8 mouse cellular contexts compared by ENCODE assay signal in genomic region chr8:70166504-70167110, GRCm38 (mm10). TPM values are rescaled to one million over a fixed set of nuclear protein-coding genes. Genes with fewer than 3 reads are reported as not detected.
DNase-seq lines count a peak whose midpoint lies in the region; ATAC-seq and TF ChIP-seq lines count a peak whose summit lies in the region.

No protein-coding gene starts in this region.

- H3K9ac ChIP-seq in heart, embryonic 14.5 days (ENCODE audit: low read length): peak overlapping the region; percentile 28; the same call in 1 of the 2 replicates
- 0 out of 2 replicates have a peak overlapping the region, but pooled peaks have one; percentile 17 for H3K9ac ChIP-seq in lung, embryonic 15.5 days

- H3K4me1 ChIP-seq in E14TG2a.4 (replicated peaks; ENCODE audit: low read depth, low read length): peaks cover 35% of the 10 kb centered on the region
- H3K4me1 ChIP-seq in embryonic fibroblast, embryonic 13.5 days (ENCODE audit: control insufficient read depth, insufficient read depth, low read length): no peaks in the 10 kb centered on the region
- H3K4me1 ChIP-seq in heart, embryonic 14.5 days (ENCODE audit: control insufficient read depth in 2 of 2, insufficient read depth in 2 of 2, low read length in 2 of 2): peaks cover 0 to 1% of the 10 kb centered on the region in 2 experiments; a peak in 1 of 4 replicates
- H3K4me1 ChIP-seq in lung, embryonic 15.5 days: peaks cover 6% of the 10 kb centered on the region
- peaks cover 9% of the 10 kb centered on the region for H3K4me1 ChIP-seq in olfactory bulb, adult 2 months (ENCODE audit: control insufficient read depth, insufficient read depth, low read length)

- H3K27ac ChIP-seq in embryonic fibroblast, embryonic 13.5 days (ENCODE audit: insufficient read depth, low read length): no peak overlapping the region
- no peak overlapping the region for H3K27ac ChIP-seq in heart, embryonic 14.5 days (replicated peaks in 1 of 2; ENCODE audit: control insufficient read depth in 1 of 2, insufficient read depth in 1 of 2, low read depth in 2 of 2, low read length in 2 of 2)
- H3K27ac ChIP-seq in lung, embryonic 15.5 days: no peak overlapping the region
- H3K27ac ChIP-seq in olfactory bulb, adult 2 months (ENCODE audit: insufficient read depth, low read depth, low read length): no peak overlapping the region

- no peak for TF ChIP-seq POLR2A in brain, embryonic 14.5 days (IDR thresholded peaks at IDR 0.05; ENCODE audit: borderline replicate concordance, extremely low read depth, insufficient read depth, insufficient read length, poor library complexity, severe bottlenecking)
- TF ChIP-seq POLR2A in embryonic fibroblast, embryonic 13.5 days (IDR thresholded peaks at IDR 0.05; ENCODE audit: low read depth, low read length): no peak
- no peak for TF ChIP-seq POLR2A in olfactory bulb, adult 2 months (IDR thresholded peaks at IDR 0.05; ENCODE audit: insufficient read depth, low read depth, low read length)

- DNase-seq in brain, embryonic 14.5 days (ENCODE audit: low read depth): peak; percentile 72
- DNase-seq in kidney, postnatal 25 days: peak; percentile 65 to 76
- DNase-seq in thymus, postnatal 14 days: peak; percentile 89

- H3K27me3 ChIP-seq in E14TG2a.4 (ENCODE audit: insufficient read depth, low read length): peaks cover 37% of the 10 kb centered on the region
- H3K27me3 ChIP-seq in heart, embryonic 14.5 days (ENCODE audit: control insufficient read depth, insufficient read depth, low read length): peaks cover 27% of the 10 kb centered on the region
- peaks cover 22% of the 10 kb centered on the region for H3K27me3 ChIP-seq in lung, embryonic 15.5 days

- peak overlapping the region; percentile 56; the same call in 1 of the 2 replicates for H3K4me3 ChIP-seq in E14TG2a.4 (replicated peaks; ENCODE audit: low read length)
- no peak overlapping the region for H3K4me3 ChIP-seq in embryonic fibroblast, embryonic 13.5 days (ENCODE audit: insufficient read depth, low read length)
- peak overlapping the region; percentile 15 to 19; a peak in 1 of 4 replicates for H3K4me3 ChIP-seq in heart, embryonic 14.5 days (ENCODE audit: control insufficient read depth in 1 of 2, insufficient read depth in 1 of 2, low read depth in 1 of 2, low read length in 2 of 2)
- 0 out of 2 replicates have a peak overlapping the region, but pooled peaks have one; percentile 18 for H3K4me3 ChIP-seq in lung, embryonic 15.5 days
- peak overlapping the region; percentile 15 for H3K4me3 ChIP-seq in olfactory bulb, adult 2 months (ENCODE audit: insufficient read depth, low read depth, low read length)

- H3K4me2 ChIP-seq in heart, embryonic 14.5 days (ENCODE audit: low read length): peak overlapping the region; percentile 58
- H3K4me2 ChIP-seq in lung, embryonic 15.5 days: peak overlapping the region; percentile 50

- 0 out of 2 replicates have a peak, but pooled peaks have one; percentile 41 for ATAC-seq in heart, embryonic 14.5 days (ENCODE audit: insufficient number of reproducible peaks, insufficient read depth, low FRiP score, low read depth)
- ATAC-seq in lung, embryonic 15.5 days (ENCODE audit: borderline replicate concordance, extremely low read depth, low FRiP score, low TSS enrichment): peak; percentile 80

- TF ChIP-seq CTCF in E14TG2a.4 (conservative IDR thresholded peaks at IDR 0.05; ENCODE audit: low read length): peak; percentile 75
- peak; percentile 96 for TF ChIP-seq CTCF in brain, embryonic 14.5 days (IDR thresholded peaks at IDR 0.05; ENCODE audit: borderline replicate concordance, extremely low read depth, insufficient read depth, insufficient read length)
- TF ChIP-seq CTCF in embryonic fibroblast, embryonic 13.5 days (IDR thresholded peaks at IDR 0.05; ENCODE audit: borderline replicate concordance, insufficient read depth, low read length): peak; percentile 78
- TF ChIP-seq CTCF in olfactory bulb, adult 2 months (IDR thresholded peaks at IDR 0.05; ENCODE audit: insufficient read depth, low read depth, low read length): peak; percentile 87

- 4% methylated on average over 21 of the region's 21 CpGs for WGBS in heart, embryonic 14.5 days
- WGBS in lung, embryonic 15.5 days: under 1% methylated on average over 21 of the region's 21 CpGs
- 4% methylated on average over 21 of the region's 21 CpGs for WGBS in olfactory bulb, adult 2 months

- no peaks in the 10 kb centered on the region for H3K9me3 ChIP-seq in E14TG2a.4 (ENCODE audit: low read length)
- H3K9me3 ChIP-seq in heart, embryonic 14.5 days (ENCODE audit: control insufficient read depth, low read length): no peaks in the 10 kb centered on the region
- H3K9me3 ChIP-seq in lung, embryonic 15.5 days: no peaks in the 10 kb centered on the region

- no peaks in the 10 kb centered on the region for H3K36me3 ChIP-seq in E14TG2a.4 (ENCODE audit: insufficient read depth, low read length)
- no peaks in the 10 kb centered on the region for H3K36me3 ChIP-seq in heart, embryonic 14.5 days (ENCODE audit: control insufficient read depth, insufficient read depth, low read length)
- H3K36me3 ChIP-seq in lung, embryonic 15.5 days: no peaks in the 10 kb centered on the region

RNA-seq across cellular contexts. Expression of gene Tmem161a, which starts 5.5 kb away (rescaled TPM):
- polyA plus RNA-seq in brain, embryonic 14.5 days (2012; rRNA removed): 95.9 and 171 TPM in 2 replicates
- polyA plus RNA-seq in embryonic fibroblast, embryonic 13.5 days (2011; ENCODE audit: insufficient read length, low read depth, missing spikeins): 66.2 and 84.2 TPM in 2 replicates
- polyA plus RNA-seq in heart, embryonic 14.5 days (2014; fragmentation: Nextera tagmentation; extraction: Ambion mirVana): 73.0 and 77.4 TPM in 2 replicates
- 69.7 TPM in 2 replicates for polyA plus RNA-seq in lung, embryonic 15.5 days (2015; fragmentation: Nextera tagmentation; extraction: Ambion mirVana)
- polyA plus RNA-seq in olfactory bulb, adult 2 months (2012; ENCODE audit: insufficient read depth, insufficient read length, low replicate concordance, missing spikeins): not detected in 2 replicates

RNA-seq across cellular contexts. Expression of gene Mef2b, which starts 27.1 kb away (rescaled TPM):
- 0.22 and 0.33 TPM in 2 replicates for polyA plus RNA-seq in brain, embryonic 14.5 days (2012; rRNA removed)
- not detected in 2 replicates for polyA plus RNA-seq in embryonic fibroblast, embryonic 13.5 days (2011; ENCODE audit: insufficient read length, low read depth, missing spikeins)
- polyA plus RNA-seq in heart, embryonic 14.5 days (2014; fragmentation: Nextera tagmentation; extraction: Ambion mirVana): 0.22 TPM in 1 of 2 replicates, not detected in the other
- polyA plus RNA-seq in lung, embryonic 15.5 days (2015; fragmentation: Nextera tagmentation; extraction: Ambion mirVana): 0.21 and 0.22 TPM in 2 replicates
- not detected in 2 replicates for polyA plus RNA-seq in olfactory bulb, adult 2 months (2012; ENCODE audit: insufficient read depth, insufficient read length, low replicate concordance, missing spikeins)

RNA-seq across cellular contexts. Expression of gene Borcs8, which starts 27.3 kb away (rescaled TPM):
- polyA plus RNA-seq in brain, embryonic 14.5 days (2012; rRNA removed): 93.3 and 126 TPM in 2 replicates
- polyA plus RNA-seq in embryonic fibroblast, embryonic 13.5 days (2011; ENCODE audit: insufficient read length, low read depth, missing spikeins): 59.2 and 65.3 TPM in 2 replicates
- polyA plus RNA-seq in heart, embryonic 14.5 days (2014; fragmentation: Nextera tagmentation; extraction: Ambion mirVana): 46.7 and 50.3 TPM in 2 replicates
- 44.9 and 45.7 TPM in 2 replicates for polyA plus RNA-seq in lung, embryonic 15.5 days (2015; fragmentation: Nextera tagmentation; extraction: Ambion mirVana)
- polyA plus RNA-seq in olfactory bulb, adult 2 months (2012; ENCODE audit: insufficient read depth, insufficient read length, low replicate concordance, missing spikeins): not detected in 2 replicates

RNA-seq across cellular contexts. Expression of gene Rfxank, which starts 27.7 kb away (rescaled TPM):
- polyA plus RNA-seq in brain, embryonic 14.5 days (2012; rRNA removed): 19.1 and 20.0 TPM in 2 replicates
- polyA plus RNA-seq in embryonic fibroblast, embryonic 13.5 days (2011; ENCODE audit: insufficient read length, low read depth, missing spikeins): 7.4 and 10.1 TPM in 2 replicates
- polyA plus RNA-seq in heart, embryonic 14.5 days (2014; fragmentation: Nextera tagmentation; extraction: Ambion mirVana): 18.1 and 21.0 TPM in 2 replicates
- 20.3 TPM in 2 replicates for polyA plus RNA-seq in lung, embryonic 15.5 days (2015; fragmentation: Nextera tagmentation; extraction: Ambion mirVana)
- polyA plus RNA-seq in olfactory bulb, adult 2 months (2012; ENCODE audit: insufficient read depth, insufficient read length, low replicate concordance, missing spikeins): not detected in 2 replicates

RNA-seq across cellular contexts. Expression of gene Nr2c2ap, which starts 35.5 kb away (rescaled TPM):
- 17.5 and 24.0 TPM in 2 replicates for polyA plus RNA-seq in brain, embryonic 14.5 days (2012; rRNA removed)
- 13.4 and 14.4 TPM in 2 replicates for polyA plus RNA-seq in embryonic fibroblast, embryonic 13.5 days (2011; ENCODE audit: insufficient read length, low read depth, missing spikeins)
- polyA plus RNA-seq in heart, embryonic 14.5 days (2014; fragmentation: Nextera tagmentation; extraction: Ambion mirVana): 23.0 and 26.2 TPM in 2 replicates
- 30.9 and 32.5 TPM in 2 replicates for polyA plus RNA-seq in lung, embryonic 15.5 days (2015; fragmentation: Nextera tagmentation; extraction: Ambion mirVana)
- not detected in 2 replicates for polyA plus RNA-seq in olfactory bulb, adult 2 months (2012; ENCODE audit: insufficient read depth, insufficient read length, low replicate concordance, missing spikeins)

Comparison
In these comparisons a context has a peak if more than half of its experiments do, and no peak if none do; other contexts are left out.
1. RNA of gene Tmem161a, which starts 5.5 kb away (polyA plus RNA-seq): 95.9 to 171 TPM in brain, embryonic 14.5 days, 66.2 to 84.2 TPM in embryonic fibroblast, embryonic 13.5 days, 73.0 to 77.4 TPM in heart, embryonic 14.5 days and 69.7 TPM in lung, embryonic 15.5 days; not detected in olfactory bulb, adult 2 months; every median in the first group is over 10 times any median in the second.
2. RNA of gene Borcs8, which starts 27.3 kb away (polyA plus RNA-seq): 93.3 to 126 TPM in brain, embryonic 14.5 days, 59.2 to 65.3 TPM in embryonic fibroblast, embryonic 13.5 days, 46.7 to 50.3 TPM in heart, embryonic 14.5 days and 44.9 to 45.7 TPM in lung, embryonic 15.5 days; not detected in olfactory bulb, adult 2 months; every median in the first group is over 10 times any median in the second.
3. Peak in every context shown above with its lines, with median percentiles within 50 percentile points of each other: CTCF ChIP-seq and DNase-seq.